Mouse (Mus musculus): ENCODE results near the gene Cfi. TPM values are rescaled to one million over a fixed set of nuclear protein-coding genes. Genes with fewer than 3 reads are reported as not detected.

Cfi gene
- not detected for polyA plus RNA-seq (2017; shearing (Covaris generic))

GRCm38 (mm10) chr3:129835388-129835934 is at the start of gene Cfi:
Gene Cfi, plus strand, starts transcription at chr3:129835884.

GRCm38 (mm10) chr3:129803765-129804164 is 31.9 kb upstream of the Cfi start, which contains the start of gene Lrit3:
Gene Lrit3, minus strand, starts transcription at chr3:129804030.

GRCm38 (mm10) chr3:129822206-129822775 is 13.4 kb upstream of the Cfi start, which contains the start of gene Rrh:
Gene Rrh, minus strand, starts transcription at chr3:129822587.

GRCm38 (mm10) chr3:129831035-129831568 is 4.6 kb upstream of the Cfi start, which contains the start of gene Gar1:
Gene Gar1, minus strand, starts transcription at chr3:129831396.

GRCm38 (mm10) chr3:129878405-129879021 is 42.8 kb downstream of the Cfi start, which contains the start of gene Pla2g12a:
Gene Pla2g12a, plus strand, starts transcription at chr3:129878606.

GRCm38 (mm10) chr3:129901271-129901809 is 65.7 kb downstream of the Cfi start, which contains the start of gene Casp6:
Gene Casp6, plus strand, starts transcription at chr3:129901425.

Other genes with a start within 250 kb of the Cfi start
- gene Egf, start 80.6 kb upstream of the Cfi start, polyA plus RNA-seq (2017; shearing (Covaris generic)) = 1.9 TPM
- gene Lrit3, start 31.9 kb upstream of the Cfi start, polyA plus RNA-seq (2017; shearing (Covaris generic)) = not detected
- not detected for gene Rrh, start 13.3 kb upstream of the Cfi start, polyA plus RNA-seq (2017; shearing (Covaris generic))
- gene Gar1, start 4.5 kb upstream of the Cfi start, polyA plus RNA-seq (2017; shearing (Covaris generic)) = 78.1 TPM
- gene Pla2g12a, start 42.7 kb downstream of the Cfi start, polyA plus RNA-seq (2017; shearing (Covaris generic)) = 14.1 TPM
- gene Casp6, start 65.5 kb downstream of the Cfi start, polyA plus RNA-seq (2017; shearing (Covaris generic)) = 20.9 TPM
- 7.5 TPM for gene Mcub, start 134.3 kb downstream of the Cfi start, polyA plus RNA-seq (2017; shearing (Covaris generic))
- gene Sec24b, start 225.7 kb downstream of the Cfi start, polyA plus RNA-seq (2017; shearing (Covaris generic)) = 61.1 TPM